Mouse (Mus musculus): ENCODE measurements around the gene Eya4.
A peak's percentile ranks its signal among the peaks of the same experiment; 100 is the strongest.

The Eya4 gene

DNA sequence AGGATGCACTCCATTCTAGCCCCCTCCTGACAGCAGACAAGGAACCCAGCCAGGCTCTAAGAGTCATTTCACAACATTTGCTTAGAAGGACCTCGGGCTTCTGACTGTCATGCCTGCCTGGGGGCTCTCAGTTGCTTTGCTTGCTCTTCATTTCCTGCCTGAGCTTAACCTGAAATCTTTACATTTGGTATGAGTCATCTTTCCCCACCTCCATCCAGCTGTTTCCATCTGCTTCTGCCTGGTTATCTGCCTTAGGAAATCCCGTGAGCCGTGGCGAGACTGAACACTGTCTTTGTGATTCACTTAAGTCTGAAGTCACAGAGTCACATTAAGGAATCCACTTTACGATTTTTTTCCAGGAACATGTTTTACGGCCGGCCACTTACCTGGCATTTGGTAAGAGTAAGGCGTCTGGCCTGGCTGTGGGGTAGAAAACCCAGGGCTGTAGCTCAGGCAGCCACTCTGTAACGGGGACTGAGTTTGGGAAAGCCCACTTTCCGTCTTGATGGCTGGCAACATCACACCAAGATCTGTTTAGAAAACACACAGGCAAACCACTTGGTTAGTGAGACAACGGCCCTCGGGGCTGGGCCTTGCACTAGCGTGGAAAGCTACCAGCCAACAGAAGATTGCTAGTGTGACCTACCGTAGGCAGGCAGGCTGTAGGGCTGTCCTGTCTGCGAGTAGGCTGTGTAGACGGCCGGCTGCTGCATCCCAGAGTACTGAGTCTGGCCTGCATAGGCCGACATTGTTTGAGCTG lies 193.5 kb downstream of the Eya4 start:
- no peak for DNase-seq (ENCODE audit: low read depth)

DNA sequence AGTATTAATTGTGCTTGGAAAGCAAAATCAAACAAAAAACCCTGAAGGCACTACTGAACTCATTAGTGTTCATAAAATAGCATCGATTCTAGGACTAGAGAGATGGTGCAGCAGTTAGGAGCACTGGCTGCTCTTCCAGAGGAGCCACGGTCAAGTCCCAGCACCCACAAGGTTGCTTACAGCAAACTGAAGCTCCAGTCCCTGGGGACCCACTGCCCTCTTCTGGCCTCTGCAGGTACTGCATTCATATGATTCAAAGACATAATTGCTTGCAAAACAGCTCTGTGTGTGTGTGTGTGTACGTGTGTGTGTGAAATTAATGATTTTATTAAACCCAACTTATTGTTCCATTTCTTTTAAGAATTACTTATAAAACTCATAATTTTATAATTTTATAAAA lies 200.2 kb downstream of the Eya4 start:
- peak; percentile 6 for DNase-seq (ENCODE audit: low read depth)

DNA sequence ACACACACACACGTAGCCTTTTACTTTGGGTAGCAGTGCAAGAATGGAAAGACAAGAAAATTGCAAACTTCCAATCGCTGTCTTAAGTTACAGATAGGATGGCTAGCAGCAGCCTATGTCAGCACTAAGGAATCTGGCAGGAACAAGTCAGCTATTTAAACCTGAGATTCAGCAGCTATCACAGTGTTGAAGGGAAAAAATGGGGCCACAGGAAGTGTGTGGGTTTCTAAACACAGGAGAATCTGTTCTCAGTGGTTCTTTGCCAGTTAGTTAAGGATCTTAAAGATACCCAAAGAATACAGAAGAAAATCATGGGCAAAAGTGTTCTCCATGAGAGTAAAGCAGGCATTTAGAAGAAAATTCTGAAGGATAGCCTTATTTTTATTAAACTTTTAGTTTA lies 206.0 kb downstream of the Eya4 start:
- DNase-seq (ENCODE audit: low read depth), result no peak

DNA sequence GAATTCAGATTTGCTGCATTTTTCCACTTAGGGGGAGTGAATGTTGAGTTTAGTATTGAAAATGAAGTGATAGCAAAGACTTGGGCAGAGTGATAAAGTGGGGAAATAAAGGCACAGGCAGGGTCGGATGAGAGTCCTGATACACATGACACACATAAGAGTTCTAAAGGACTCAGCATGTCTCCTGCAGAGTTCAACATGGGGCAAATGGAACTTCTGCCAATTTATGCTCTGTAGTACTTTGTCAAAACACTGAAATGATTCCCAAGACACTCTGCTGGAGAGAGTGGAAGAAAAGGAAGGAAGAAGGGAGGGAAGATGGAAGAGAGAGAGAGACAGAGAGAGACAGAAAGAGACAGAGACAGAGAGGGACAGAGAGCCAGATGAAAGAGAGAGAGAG lies 222.6 kb downstream of the Eya4 start:
- no peak for DNase-seq (ENCODE audit: low read depth)

DNA sequence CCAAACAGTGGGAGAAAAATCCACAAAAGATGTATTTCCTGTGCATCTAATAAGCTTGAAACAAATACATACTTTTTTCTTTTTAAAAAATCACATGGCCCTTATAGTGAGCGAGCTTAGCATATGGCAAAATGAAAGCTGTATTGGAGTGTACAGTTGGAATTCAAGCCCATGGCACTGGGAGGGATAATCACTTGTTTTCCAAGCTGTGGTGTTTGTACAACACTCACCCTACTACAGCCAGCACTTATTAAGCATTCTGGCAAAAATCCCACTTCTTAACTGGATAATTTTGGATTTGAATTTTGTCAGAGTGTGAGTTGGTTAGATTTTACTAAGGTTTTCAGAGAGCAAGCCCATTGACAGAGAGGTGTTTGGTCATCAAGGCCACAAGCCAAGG lies 223.4 kb downstream of the Eya4 start:
- no peak for DNase-seq (ENCODE audit: low read depth)

DNA sequence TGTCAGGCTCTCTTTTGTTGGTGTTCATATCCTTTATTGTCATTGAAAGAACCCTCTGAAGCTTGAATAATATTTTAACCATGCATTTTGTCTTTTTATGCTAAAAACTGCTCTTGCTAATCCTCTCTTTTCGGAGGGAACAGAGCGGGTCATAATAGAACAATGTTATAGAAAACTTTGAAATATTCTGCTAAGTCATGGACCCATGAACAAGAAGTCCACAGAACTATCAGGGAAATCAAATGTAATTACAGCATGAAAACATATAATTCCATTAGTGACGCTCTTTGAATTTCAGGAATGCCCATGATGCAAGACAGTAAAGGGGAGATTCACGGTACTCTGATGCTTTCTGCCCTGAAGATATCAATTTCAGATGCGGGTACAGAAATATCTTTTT lies 224.1 kb downstream of the Eya4 start:
- DNase-seq (ENCODE audit: low read depth), result no peak

DNA sequence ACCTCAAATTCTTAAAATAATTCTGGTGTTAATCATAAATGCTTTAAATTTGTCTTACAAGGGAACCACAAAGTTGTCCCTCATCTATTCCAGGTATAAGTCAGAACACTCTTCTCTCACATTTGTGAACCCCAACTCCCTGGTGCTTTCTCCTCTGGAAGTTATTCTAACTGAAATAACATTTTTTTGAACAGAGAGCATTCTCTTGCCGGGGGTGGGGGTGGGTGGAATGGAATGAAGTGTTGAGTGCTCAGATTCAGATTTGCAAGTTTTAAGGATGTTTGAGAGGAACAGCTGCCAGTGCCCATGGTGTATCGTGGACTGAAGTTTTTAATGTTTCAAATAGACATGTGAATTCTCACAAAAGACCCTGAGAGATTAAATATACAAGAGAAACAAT lies 230.1 kb downstream of the Eya4 start:
- no peak for DNase-seq (ENCODE audit: low read depth)

DNA sequence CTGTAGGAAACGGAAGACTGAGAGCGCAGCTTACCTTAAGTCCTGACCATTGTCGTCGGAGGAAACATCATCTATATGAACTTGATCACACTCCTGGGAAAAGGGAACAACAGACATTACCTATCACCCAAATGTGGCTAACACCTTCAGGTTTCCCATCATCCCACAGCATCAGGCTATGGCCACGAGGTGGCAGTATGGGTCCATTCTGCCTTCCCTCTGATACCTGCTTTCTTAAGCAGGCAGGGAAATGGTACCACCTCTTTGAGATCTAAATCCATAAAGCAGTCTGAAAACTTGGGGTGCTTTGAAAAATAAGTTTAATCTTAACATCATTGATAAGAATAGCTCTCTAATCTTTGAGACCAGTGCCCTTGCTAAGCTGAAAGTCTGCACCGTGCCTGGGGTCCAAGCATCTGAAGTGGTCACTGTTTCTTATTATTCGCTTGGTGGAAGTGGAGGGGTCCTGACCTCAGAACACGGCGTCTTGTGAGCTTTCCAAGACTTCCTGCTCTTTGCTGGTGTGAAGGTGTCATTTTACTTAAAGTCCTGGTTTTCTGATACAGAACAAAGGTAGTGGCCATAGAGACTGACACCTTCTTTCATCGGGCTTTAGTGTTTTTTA lies 233.7 kb downstream of the Eya4 start:
- DNase-seq (ENCODE audit: low read depth), result peak; percentile 38

DNA sequence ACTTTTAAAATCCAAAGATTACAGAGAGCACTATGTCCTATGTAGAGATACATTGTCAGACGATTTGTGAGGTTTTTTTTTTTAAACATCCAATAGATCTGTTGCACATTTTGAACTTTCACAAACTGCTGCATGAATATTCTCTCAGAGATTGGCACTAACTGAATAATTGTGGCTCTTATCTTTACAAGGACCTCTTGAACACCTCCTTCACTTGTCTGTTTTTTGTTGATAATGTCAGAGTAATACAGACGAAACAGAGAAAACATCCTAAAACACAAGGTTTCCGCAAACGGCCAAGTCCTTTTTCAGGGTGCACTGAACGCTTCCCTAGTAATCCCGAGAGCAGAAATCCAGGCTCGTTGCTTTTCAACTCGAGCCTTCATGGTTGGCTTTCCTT lies 234.5 kb downstream of the Eya4 start:
- DNase-seq (ENCODE audit: low read depth), result no peak

DNA sequence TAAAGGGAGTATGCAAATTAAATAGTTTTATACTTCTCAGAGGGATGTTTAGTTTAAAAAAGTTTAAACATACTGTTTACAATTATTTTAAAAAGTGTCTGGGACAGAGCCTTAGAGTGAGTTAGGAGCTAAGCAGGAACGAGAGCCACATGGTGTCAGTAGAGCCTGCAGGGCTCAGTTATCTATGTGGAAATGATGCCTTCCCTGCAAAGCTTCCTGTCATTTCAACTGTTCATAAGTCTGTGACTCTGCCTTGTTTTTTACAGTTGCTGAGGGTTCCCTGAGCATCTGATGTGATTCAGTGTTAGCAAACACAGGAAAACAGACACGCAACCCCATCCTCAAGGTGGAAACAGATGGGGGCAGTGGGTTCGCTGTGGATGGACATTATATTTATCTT lies 235.3 kb downstream of the Eya4 start:
- DNase-seq (ENCODE audit: low read depth), result no peak

DNA sequence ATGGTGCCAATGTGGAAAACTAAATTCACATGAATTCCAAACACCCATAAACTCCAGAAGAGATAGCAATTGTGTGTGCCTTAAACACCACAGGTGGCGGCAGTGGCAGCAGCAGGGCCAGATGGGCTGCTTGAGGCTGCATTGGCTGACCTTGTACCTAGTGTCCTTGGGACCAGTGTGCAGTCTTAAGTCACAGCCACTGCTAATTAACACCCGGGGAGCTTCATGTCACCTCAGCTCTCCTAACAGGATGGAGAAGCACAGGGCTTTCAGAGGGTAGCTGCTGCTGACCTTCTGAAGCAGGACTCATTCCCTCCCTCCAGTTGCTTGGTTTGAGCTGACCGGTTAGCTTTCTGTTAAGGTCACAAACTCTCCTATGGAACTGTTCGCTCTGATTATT lies 242.5 kb downstream of the Eya4 start:
- no peak for DNase-seq (ENCODE audit: low read depth)

DNA sequence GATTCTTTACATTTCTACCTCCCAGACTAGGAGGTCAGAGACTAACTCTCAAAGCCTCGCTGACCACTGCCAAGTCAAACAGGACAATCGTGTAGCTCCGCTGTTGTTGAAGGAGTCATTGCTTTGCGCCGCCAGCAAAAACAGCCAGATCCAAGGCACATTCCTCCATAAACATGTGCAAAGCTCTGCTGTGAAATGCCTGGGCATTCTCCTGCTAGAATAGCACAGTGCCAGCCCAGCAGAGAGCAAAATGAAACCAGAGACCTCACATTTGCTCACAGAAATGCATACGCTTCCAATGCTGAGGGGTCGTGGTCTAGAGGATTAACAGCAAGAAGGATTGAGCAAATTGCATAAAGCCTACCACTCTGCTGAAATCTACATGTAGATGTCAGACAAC lies 258.1 kb downstream of the Eya4 start:
- DNase-seq (ENCODE audit: low read depth), result no peak

DNA sequence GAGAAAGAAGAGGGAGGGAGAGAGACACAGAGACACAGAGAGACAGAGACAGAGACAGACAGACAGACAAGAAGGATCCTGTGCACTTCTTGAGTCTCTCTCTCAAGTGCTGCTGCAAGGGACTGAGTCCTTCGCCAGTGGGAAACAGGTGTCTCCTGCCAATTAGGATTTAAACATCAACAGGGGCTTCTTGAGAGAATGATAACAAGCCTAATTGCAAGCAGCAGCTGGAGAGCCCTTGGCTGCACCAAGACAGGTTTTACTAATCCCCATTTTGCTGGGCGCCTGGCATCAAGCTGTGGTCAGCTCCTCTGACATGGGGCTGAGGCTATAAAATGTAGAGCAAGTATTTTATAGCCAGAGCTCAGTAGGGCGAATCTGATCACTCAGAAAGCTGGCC lies 259.0 kb downstream of the Eya4 start:
- DNase-seq (ENCODE audit: low read depth), result no peak

DNA sequence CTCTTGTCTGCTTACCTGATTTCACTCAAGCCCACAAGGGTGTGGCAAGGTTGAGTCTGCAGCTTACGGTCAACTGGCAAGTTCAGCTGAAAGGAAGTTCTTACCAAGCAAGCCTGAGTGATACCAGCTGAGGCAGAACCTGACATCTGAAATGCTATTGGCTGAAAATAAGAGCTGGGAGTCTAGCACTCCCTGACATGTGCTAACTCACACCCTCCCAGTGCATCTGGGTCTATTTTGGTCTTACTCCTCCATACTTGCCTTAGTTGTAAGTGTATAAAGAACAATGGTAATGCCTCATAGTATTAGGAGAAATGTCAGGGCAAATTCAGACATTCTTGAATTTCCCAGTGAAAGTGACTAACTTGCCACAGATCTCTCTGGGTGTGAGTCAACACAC lies 260.3 kb downstream of the Eya4 start:
- DNase-seq (ENCODE audit: low read depth), result no peak

DNA sequence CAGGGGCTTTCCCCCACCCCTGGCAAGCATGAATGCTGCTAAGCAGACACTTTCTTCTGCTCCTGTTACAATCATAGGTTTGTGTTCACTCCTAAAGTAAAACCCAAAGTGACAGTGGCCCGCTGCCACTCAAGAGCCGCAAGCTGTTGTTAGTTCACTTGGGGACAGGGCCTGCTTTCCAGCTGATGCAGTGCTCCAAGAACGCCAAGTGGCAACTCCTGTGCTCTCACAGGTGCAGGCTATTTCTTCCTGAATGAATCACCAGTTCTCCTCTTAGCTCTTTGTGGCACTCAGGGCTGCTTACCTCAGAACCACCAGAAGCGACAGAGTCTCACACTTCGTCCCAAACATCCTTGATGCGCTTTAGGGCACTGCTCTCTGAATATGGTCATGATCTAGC lies 261.3 kb downstream of the Eya4 start:
- DNase-seq (ENCODE audit: low read depth), result no peak

DNA sequence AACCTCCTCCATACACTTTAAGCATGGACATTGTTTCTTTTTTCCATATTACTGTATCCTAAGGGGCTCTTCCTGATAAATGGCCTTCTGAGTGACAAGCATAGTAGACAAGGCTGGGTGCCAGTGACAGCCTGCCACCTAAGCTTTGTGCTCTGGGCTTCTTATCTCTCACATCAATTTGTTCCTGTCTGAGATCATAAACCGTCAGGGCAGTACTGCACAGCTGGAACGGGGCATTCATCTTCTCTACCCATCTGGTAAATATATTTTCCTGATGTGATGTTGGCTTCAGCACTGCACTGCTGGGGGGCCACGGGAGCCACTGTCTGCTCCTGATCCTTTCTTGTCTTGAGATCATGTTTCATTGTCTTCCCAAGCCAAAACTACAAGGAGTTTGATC lies 261.8 kb downstream of the Eya4 start:
- no peak for DNase-seq (ENCODE audit: low read depth)

DNA sequence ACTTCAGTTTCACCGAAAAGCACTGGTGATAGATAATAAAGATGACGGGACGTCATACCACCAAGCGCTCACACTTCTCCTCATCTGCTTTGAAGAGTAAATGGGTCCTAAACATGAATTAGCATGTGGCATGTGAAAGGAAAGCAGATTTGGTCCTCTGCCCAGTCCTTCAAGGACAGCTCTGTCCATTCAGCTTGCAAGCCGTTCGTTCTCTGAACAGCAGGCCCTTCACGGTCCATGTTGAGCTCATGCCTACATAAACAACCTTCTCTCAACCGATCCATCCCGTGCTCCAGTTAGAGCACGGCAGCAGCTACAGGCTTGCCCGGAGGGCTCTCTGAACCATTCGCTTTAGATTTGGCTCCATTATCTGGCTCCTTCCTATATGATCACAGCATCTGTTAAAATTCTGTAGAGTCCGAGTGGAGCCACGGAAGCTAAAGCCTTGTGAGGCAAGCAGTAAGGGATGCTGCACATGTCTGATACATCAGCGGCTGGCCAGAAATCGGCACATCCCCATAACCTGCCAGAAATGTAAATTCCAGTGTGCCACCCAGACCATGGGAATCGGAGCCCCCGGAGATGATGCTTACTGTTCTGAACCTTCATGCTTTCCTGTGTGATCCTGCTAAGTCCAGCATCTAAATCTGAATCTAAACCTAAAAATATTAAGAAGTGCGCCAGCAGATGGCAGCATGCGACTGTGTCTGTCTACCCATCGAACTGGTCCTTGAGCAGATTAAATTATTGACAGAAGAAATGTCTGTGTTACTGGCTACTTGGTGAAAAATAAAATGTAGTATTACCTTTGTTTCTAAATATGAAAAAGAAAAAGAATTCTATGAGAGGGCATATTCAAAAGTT lies 264.0 kb downstream of the Eya4 start:
- peak; percentile 22 for DNase-seq (ENCODE audit: low read depth)

DNA sequence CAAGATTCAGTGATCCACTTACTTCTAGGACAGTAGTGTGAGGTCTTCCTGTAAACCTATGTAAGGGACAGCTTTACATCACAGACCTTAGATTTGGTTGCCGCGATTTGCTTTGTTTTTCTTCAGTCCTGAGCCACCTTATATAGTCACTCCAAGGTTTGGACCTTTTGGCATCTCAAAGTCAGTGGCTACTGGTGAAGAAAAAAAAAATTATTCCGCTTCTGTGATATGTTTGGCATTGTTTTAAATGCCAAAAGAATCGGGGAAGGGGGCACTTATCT lies 269.1 kb downstream of the Eya4 start:
- no peak for DNase-seq (ENCODE audit: low read depth)

DNA sequence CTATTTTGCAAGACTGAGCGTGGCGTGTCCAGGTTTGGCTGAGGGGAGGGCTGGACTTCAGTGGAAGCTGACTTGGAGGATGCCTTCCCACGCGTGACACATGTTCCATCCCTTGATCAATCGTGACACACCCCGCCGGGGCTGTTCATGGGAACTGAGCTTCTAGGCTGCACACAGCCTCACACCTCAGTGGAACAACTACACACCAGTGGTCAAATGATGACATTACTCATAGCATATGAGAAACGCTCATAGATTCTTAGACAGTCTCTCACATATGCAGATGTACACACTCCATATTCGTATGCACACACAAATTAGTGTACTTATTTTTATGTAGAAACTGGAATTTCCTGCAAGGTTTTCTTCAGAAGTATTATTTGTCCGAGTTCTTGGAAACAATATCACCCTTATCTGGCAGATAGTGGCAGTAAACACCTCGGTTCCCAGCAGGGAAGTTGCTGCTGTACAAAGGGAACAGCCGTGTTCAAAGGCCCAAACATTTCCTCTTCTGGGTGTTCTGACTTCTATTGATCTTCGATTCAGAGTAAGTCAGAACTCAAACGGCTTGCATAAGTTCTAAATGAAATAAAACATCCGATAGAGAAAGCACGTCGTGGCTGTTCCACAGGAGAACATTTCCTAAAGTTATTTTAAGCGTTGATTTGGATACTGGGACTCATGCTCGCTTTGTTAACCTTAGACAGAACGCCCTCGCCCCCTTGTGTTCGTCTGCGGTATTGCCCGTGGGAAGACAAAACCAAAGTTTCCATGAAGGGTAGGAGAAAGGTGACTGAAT lies 269.6 kb downstream of the Eya4 start:
- DNase-seq (ENCODE audit: low read depth), result peak; percentile 53

DNA sequence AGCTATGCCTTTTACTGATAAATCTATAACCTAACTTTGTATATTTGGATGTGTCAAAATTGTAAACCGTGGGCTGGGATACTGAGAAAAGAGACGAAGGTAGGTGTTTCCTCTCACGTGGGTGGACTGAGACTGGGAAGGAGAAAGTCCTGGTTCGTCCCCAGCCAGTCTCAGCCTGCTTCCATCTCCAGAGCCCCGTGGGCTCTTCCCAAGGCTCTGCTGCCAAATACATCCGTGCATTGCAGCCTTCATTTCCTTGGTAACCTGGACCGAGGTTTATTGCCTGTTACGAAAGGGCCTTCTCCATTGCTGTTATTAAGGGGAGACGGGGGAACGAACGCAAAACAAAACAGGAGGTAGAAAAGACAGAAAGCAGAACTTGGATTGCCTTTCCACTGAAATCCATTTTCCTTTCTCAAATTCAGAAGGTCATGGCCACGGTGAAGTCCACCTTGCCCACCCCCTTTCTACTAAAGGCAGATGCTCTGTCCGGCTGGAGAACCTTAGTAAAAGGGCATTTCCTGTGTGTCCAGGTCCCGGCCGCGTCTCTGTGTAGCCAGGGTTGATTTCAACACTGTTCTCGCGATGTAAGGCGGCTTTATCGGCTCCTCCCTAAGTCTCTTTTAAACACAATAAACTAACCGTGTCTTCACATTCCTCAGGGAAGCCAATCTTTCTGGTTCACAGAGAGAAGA lies 273.7 kb downstream of the Eya4 start:
- DNase-seq (ENCODE audit: low read depth), result no peak

DNA sequence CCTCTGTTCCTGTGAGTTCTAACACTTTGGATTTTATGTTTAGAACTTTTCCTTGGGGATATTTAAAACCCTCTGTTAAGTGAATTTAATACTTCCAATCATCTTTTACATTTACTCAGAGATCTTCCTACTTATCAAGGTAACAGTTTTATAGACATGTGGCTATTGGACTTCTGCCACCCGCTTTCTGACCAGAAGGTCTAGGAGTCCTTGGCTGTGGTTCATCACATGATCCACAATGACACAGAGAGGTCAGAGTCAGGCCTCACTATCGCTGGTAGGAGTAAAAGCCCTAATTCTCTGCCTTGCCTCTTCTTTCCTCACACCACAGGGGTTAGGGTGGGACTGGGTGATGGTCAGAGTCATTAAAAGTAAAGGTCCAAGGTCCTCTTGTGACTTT lies 277.2 kb downstream of the Eya4 start:
- DNase-seq (ENCODE audit: low read depth), result no peak

DNA sequence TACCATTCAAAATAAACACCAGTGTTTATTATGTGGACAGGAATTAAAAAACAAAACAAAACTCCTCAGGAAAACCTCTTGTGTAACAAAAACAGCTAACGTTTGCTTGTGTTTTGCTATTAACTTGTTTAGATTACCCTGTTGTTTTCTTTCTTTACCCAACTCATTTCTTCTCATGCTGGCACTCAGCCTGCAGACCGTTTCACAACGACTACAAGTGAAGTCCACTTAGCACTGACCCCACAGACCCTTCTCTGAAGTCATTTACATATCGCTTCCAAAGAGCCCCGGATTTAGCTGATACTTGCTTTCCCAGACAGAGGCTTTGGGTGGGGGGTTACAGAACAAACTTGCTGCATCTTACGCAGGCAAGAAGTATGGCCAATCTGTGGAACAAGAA lies 286.9 kb downstream of the Eya4 start:
- no peak for DNase-seq (ENCODE audit: low read depth)

Data from c-Kit-positive CD71-negative TER-119-negative erythroid progenitor cells, embryonic 14.5 days (primary cell).